In the genomic region with DNA sequence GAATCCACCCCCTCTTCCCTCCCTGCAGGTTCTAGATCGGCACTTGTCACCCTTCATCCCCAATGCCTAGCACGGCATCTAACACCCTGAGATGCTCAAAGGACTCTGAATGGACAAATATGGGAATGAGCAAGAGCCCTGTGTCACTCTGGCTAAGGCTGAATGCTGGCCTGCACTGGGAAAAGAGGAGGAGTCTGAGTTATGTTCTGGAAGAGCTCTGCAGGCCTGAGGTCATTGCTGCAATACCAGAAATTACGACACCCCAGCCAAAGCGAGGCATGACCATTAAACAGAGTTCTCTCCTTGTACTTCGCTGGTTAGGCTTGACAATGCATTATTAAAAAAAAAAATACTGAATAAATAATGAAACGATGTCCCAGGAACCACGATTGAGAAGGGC, we compare ENCODE assay signal across 9 mouse cellular contexts.
DNase-seq lines count a peak whose midpoint lies in the region; ATAC-seq and TF ChIP-seq lines count a peak whose summit lies in the region.
"Had no signal": no experiment of that assay in that cellular context is flagged by ENCODE, and none has a peak within 500 bp of the region (broad histone marks: within the 10 kb centered on the region; RNA-seq: fewer than 3 reads in every experiment).

No protein-coding gene starts in this region.

- no peak for TF ChIP-seq CTCF in kidney, postnatal 0 days (IDR thresholded peaks at IDR 0.05; ENCODE audit: low read depth)

- peak; percentile 75 for DNase-seq in adrenal gland, postnatal 10 days
- DNase-seq in gastrocnemius, adult 8-10 months (ENCODE audit: low spot score in 2 of 2): peak; percentile 22 to 24
- DNase-seq in kidney, postnatal 0 days (ENCODE audit: low spot score): peak; percentile 80
- DNase-seq in right cerebral cortex, postnatal 14 days: no peak
- no peak for DNase-seq in hindbrain, embryonic 14.5 days (ENCODE audit: low spot score)
- DNase-seq: cerebellum, postnatal 36 days had no signal

- 64% methylated on average over 7 of the region's 7 CpGs for WGBS in kidney, postnatal 0 days
- WGBS in hindbrain, embryonic 14.5 days: 81% methylated on average over 7 of the region's 7 CpGs

- no peaks in the 10 kb centered on the region; the same call in 1 of the 2 replicates for H3K4me1 ChIP-seq in kidney, postnatal 0 days (replicated peaks; ENCODE audit: insufficient read depth, low read length)
- no peaks in the 10 kb centered on the region for H3K4me1 ChIP-seq in hindbrain, embryonic 14.5 days (replicated peaks; ENCODE audit: control insufficient read depth, insufficient read depth, low read length)

- peak overlapping the region; percentile 64 for H3K27ac ChIP-seq in kidney, postnatal 0 days
- H3K27ac ChIP-seq in hindbrain, embryonic 14.5 days: no peak overlapping the region

- no peak for ATAC-seq in kidney, postnatal 0 days (replicated peaks; ENCODE audit: low FRiP score, low read depth)
- peak; percentile 40; the same call in 1 of the 2 replicates for ATAC-seq in megakaryocyte, adult 5-6 weeks (ENCODE audit: poor library complexity, severe bottlenecking)
- no peak for ATAC-seq in cerebellum, adult (ENCODE audit: insufficient number of reproducible peaks, low FRiP score, low TSS enrichment)
- ATAC-seq in hindbrain, embryonic 14.5 days (ENCODE audit: low FRiP score): no peak

- no peak overlapping the region for H3K4me2 ChIP-seq in kidney, postnatal 0 days (ENCODE audit: low read length)
- no peak overlapping the region for H3K4me2 ChIP-seq in hindbrain, embryonic 14.5 days (replicated peaks)
- H3K4me2 ChIP-seq: limb, embryonic 12.5 days had no signal

- H3K9ac ChIP-seq in kidney, postnatal 0 days (ENCODE audit: low read depth, low read length): no peak overlapping the region
- H3K9ac ChIP-seq in hindbrain, embryonic 14.5 days: no peak overlapping the region
- H3K9ac ChIP-seq: limb, embryonic 12.5 days had no signal

- no peaks in the 10 kb centered on the region for H3K9me3 ChIP-seq in kidney, postnatal 0 days (replicated peaks; ENCODE audit: low read length)
- H3K9me3 ChIP-seq in hindbrain, embryonic 14.5 days (ENCODE audit: control insufficient read depth, low read length): no peaks in the 10 kb centered on the region
- H3K9me3 ChIP-seq: limb, embryonic 12.5 days had no signal

- H3K27me3 ChIP-seq in kidney, postnatal 0 days (ENCODE audit: insufficient read depth, low read length): no peaks in the 10 kb centered on the region
- no peaks in the 10 kb centered on the region for H3K27me3 ChIP-seq in hindbrain, embryonic 14.5 days (ENCODE audit: control insufficient read depth, insufficient read depth, low read length)
- H3K27me3 ChIP-seq: limb, embryonic 12.5 days had no signal

- H3K36me3 ChIP-seq in kidney, postnatal 0 days (ENCODE audit: insufficient read depth, low read length): no peaks in the 10 kb centered on the region
- H3K36me3 ChIP-seq in hindbrain, embryonic 14.5 days (replicated peaks; ENCODE audit: control insufficient read depth, insufficient read depth): no peaks in the 10 kb centered on the region
- H3K36me3 ChIP-seq: limb, embryonic 12.5 days had no signal

- no peak overlapping the region for H3K4me3 ChIP-seq in kidney, postnatal 0 days (replicated peaks; ENCODE audit: low read depth, low read length)
- no peak overlapping the region for H3K4me3 ChIP-seq in hindbrain, embryonic 14.5 days (replicated peaks; ENCODE audit: low read length)
- H3K4me3 ChIP-seq: limb, embryonic 12.5 days had no signal

Comparison
In these comparisons a context has a peak if more than half of its experiments do, and no peak if none do; other contexts are left out.
1. DNase-seq: peak in adrenal gland, postnatal 10 days (single experiment), gastrocnemius, adult 8-10 months (2 of 2) and kidney, postnatal 0 days (single experiment); none in right cerebral cortex, postnatal 14 days (single experiment) and hindbrain, embryonic 14.5 days (single experiment).